Mouse (Mus musculus) heart, embryonic 13.5 days (tissue): ENCODE data around the gene Ptms. TPM values are rescaled to one million over a fixed set of nuclear protein-coding genes. Genes with fewer than 3 reads are reported as not detected.

Experiments
- ATAC-seq: fragments of 200-750 bp; cut with Nextera tagmentation; 2 replicates; pipeline ENCODE4 v1.8.0; 2017; ENCODE audit warnings: moderate TSS enrichment; ENCODE audit not compliant: insufficient number of reproducible peaks, low FRiP score, low TSS enrichment; ENCODE audit errors: extremely low read depth
- H3K27ac ChIP-seq: fragments of 300-500 bp; sonication (generic); replicated peaks from 2 replicates; pipeline ENCODE4 v1.5.1; 2015; ENCODE audit warnings: moderate library complexity, mild to moderate bottlenecking, inconsistent platforms
- H3K27me3 ChIP-seq: fragments of 300-500 bp; sonication (generic); replicated peaks from 2 replicates; pipeline ENCODE4 v1.6.1; 2015; ENCODE audit warnings: mild to moderate bottlenecking, inconsistent platforms
- H3K36me3 ChIP-seq: fragments of 300-500 bp; sonication (generic); 2 replicates; pipeline ENCODE4 v1.6.1; 2015; ENCODE audit warnings: mild to moderate bottlenecking, inconsistent platforms
- H3K4me1 ChIP-seq: fragments of 300-500 bp; sonication (generic); 2 replicates; pipeline ENCODE4 v1.6.1; 2015; ENCODE audit warnings: inconsistent platforms
- H3K4me2 ChIP-seq: fragments of 300-500 bp; sonication (generic); 2 replicates; pipeline ENCODE4 v1.6.1; 2015; ENCODE audit warnings: inconsistent platforms, mild to moderate bottlenecking, moderate library complexity
- H3K4me3 ChIP-seq: fragments of 300-500 bp; sonication (generic); 2 replicates; pipeline ENCODE4 v1.5.1; 2015; ENCODE audit warnings: moderate library complexity, mild to moderate bottlenecking, inconsistent platforms
- H3K9ac ChIP-seq: fragments of 300-500 bp; sonication (generic); 2 replicates; pipeline ENCODE4 v1.6.1; 2015; ENCODE audit warnings: inconsistent platforms, mild to moderate bottlenecking, moderate library complexity
- H3K9me3 ChIP-seq: fragments of 300-500 bp; sonication (generic); 2 replicates; pipeline ENCODE4 v1.6.1; 2016; ENCODE audit warnings: inconsistent platforms
- WGBS: fragments of 180-500 bp; shearing (Covaris S2); methylation state at CpG from one replicate; pipeline ENCODE4 v1.1.7; 2015; ENCODE audit warnings: mixed read lengths; 5-methylcytosine and 5-hydroxymethylcytosine counted together
- polyA plus RNA-seq: library from polyadenylated mRNA; unstranded; fragments of >200 nt; fragmentation: Nextera tagmentation; extraction: Ambion mirVana; gene quantifications from 2 replicates; pipeline ENCODE4 v1.2.1, GENCODE M21; 2015

Gene Ptms
- polyA plus RNA-seq, 1 experiment from 2014 or later, result 233 TPM

- WGBS, result 89% methylated on average over 2 of the region's 2 CpGs
- no peak for ATAC-seq
Measured at GRCm38 (mm10) chr6:124953991-124954715, 34.2 kb upstream of the Ptms start.

GRCm38 (mm10) chr6:124943526-124943925 lies 23.6 kb upstream of the Ptms start:
- no peak overlapping the region for H3K9ac ChIP-seq

More at GRCm38 (mm10) chr6:124953991-124954715, 34.2 kb upstream of the Ptms start:
- Histone ChIP-seq H3K27ac (no peak overlapping the region), H3K4me3 (no peak overlapping the region), H3K27me3 (no peaks in the 10 kb centered on the region), H3K36me3 (peaks cover 49% of the 10 kb centered on the region), H3K4me2 (no peak overlapping the region), H3K9me3 (peaks cover 3% of the 10 kb centered on the region; the same call in 1 of the 2 replicates), H3K4me1 (no peaks in the 10 kb centered on the region), H3K9ac (no peak overlapping the region)

GRCm38 (mm10) chr6:124941679-124942078 lies 21.8 kb upstream of the Ptms start:
- WGBS, result 82% methylated on average over 1 of the region's 1 CpGs
- ATAC-seq, result no peak
- Histone ChIP-seq H3K36me3 (peaks cover 34% of the 10 kb centered on the region), H3K27me3 (no peaks in the 10 kb centered on the region), H3K4me3 (no peak overlapping the region), H3K9ac (no peak overlapping the region), H3K27ac (no peak overlapping the region), H3K4me2 (no peak overlapping the region), H3K4me1 (no peaks in the 10 kb centered on the region), H3K9me3 (no peaks in the 10 kb centered on the region)

More at GRCm38 (mm10) chr6:124943526-124943925, 23.6 kb upstream of the Ptms start:
- Histone ChIP-seq H3K4me2 (no peak overlapping the region), H3K27me3 (no peaks in the 10 kb centered on the region), H3K36me3 (peaks cover 15% of the 10 kb centered on the region), H3K9me3 (no peaks in the 10 kb centered on the region), H3K4me1 (no peaks in the 10 kb centered on the region), H3K27ac (no peak overlapping the region), H3K4me3 (no peak overlapping the region)
- 80% methylated on average over 3 of the region's 3 CpGs for WGBS
- ATAC-seq, result no peak

- WGBS, result 86% methylated on average over 7 of the region's 7 CpGs
- no peaks in the 10 kb centered on the region for H3K4me1 ChIP-seq
- H3K4me3 ChIP-seq, result no peak overlapping the region
- H3K27me3 ChIP-seq, result no peaks in the 10 kb centered on the region
- H3K9ac ChIP-seq, result no peak overlapping the region
- no peak overlapping the region for H3K27ac ChIP-seq
- no peak overlapping the region for H3K4me2 ChIP-seq
- H3K9me3 ChIP-seq, result no peaks in the 10 kb centered on the region
- ATAC-seq, result no peak
- peaks cover 65% of the 10 kb centered on the region for H3K36me3 ChIP-seq
Measured at GRCm38 (mm10) chr6:124938554-124938953, 18.7 kb upstream of the Ptms start.

GRCm38 (mm10) chr6:124937493-124937892 lies 17.6 kb upstream of the Ptms start:
- H3K4me2 ChIP-seq, result no peak overlapping the region
- H3K36me3 ChIP-seq, result peaks cover 74% of the 10 kb centered on the region
- H3K4me3 ChIP-seq, result no peak overlapping the region
- H3K27me3 ChIP-seq, result no peaks in the 10 kb centered on the region
- no peak for ATAC-seq
- H3K27ac ChIP-seq, result no peak overlapping the region
- WGBS, result 84% methylated on average over 2 of the region's 2 CpGs
- no peak overlapping the region for H3K9ac ChIP-seq
- H3K9me3 ChIP-seq, result no peaks in the 10 kb centered on the region
- H3K4me1 ChIP-seq, result peaks cover 6% of the 10 kb centered on the region

GRCm38 (mm10) chr6:124936681-124937080 lies 16.8 kb upstream of the Ptms start:
- Histone ChIP-seq H3K9me3 (no peaks in the 10 kb centered on the region), H3K36me3 (peaks cover 76% of the 10 kb centered on the region), H3K4me2 (no peak overlapping the region), H3K27ac (no peak overlapping the region), H3K27me3 (no peaks in the 10 kb centered on the region), H3K9ac (no peak overlapping the region), H3K4me3 (no peak overlapping the region), H3K4me1 (peaks cover 12% of the 10 kb centered on the region)
- ATAC-seq, result no peak
- WGBS, result 82% methylated on average over 1 of the region's 1 CpGs

- Histone ChIP-seq H3K9ac (no peak overlapping the region), H3K4me3 (no peak overlapping the region), H3K36me3 (peaks cover 72% of the 10 kb centered on the region), H3K27ac (no peak overlapping the region), H3K4me1 (peaks cover 22% of the 10 kb centered on the region), H3K4me2 (no peak overlapping the region), H3K27me3 (no peaks in the 10 kb centered on the region), H3K9me3 (no peaks in the 10 kb centered on the region)
- 88% methylated on average over 7 of the region's 7 CpGs for WGBS
- ATAC-seq, result no peak
Measured at GRCm38 (mm10) chr6:124934670-124935069, 14.8 kb upstream of the Ptms start.

- Histone ChIP-seq H3K4me3 (peak overlapping the region; percentile 94; the same call in 1 of the 2 replicates), H3K4me1 (peaks cover 22% of the 10 kb centered on the region), H3K27me3 (no peaks in the 10 kb centered on the region), H3K36me3 (peaks cover 57% of the 10 kb centered on the region), H3K27ac (no peak overlapping the region), H3K9ac (no peak overlapping the region), H3K9me3 (no peaks in the 10 kb centered on the region), H3K4me2 (peak overlapping the region; percentile 96)
- no peak for ATAC-seq
- WGBS, result 87% methylated on average over 3 of the region's 3 CpGs
Measured at GRCm38 (mm10) chr6:124933127-124933526, 13.2 kb upstream of the Ptms start.

GRCm38 (mm10) chr6:124932314-124932695 lies 12.4 kb upstream of the Ptms start:
- Histone ChIP-seq H3K4me1 (peaks cover 22% of the 10 kb centered on the region), H3K27ac (peak overlapping the region; percentile 98), H3K27me3 (no peaks in the 10 kb centered on the region), H3K36me3 (peaks cover 49% of the 10 kb centered on the region), H3K9ac (peak overlapping the region; percentile 99), H3K9me3 (no peaks in the 10 kb centered on the region), H3K4me3 (peak overlapping the region; percentile 94), H3K4me2 (peak overlapping the region; percentile 96)
- no peak for ATAC-seq
- 42% methylated on average over 12 of the region's 12 CpGs for WGBS

GRCm38 (mm10) chr6:124931525-124932313 lies 11.8 kb upstream of the Ptms start:
- Histone ChIP-seq H3K4me1 (peaks cover 22% of the 10 kb centered on the region), H3K27ac (peak overlapping the region; percentile 98), H3K9ac (peak overlapping the region; percentile 99), H3K4me2 (peak overlapping the region; percentile 96), H3K4me3 (peak overlapping the region; percentile 94), H3K9me3 (no peaks in the 10 kb centered on the region), H3K36me3 (peaks cover 43% of the 10 kb centered on the region), H3K27me3 (no peaks in the 10 kb centered on the region)
- 2% methylated on average over 47 of the region's 48 CpGs for WGBS
- no peak for ATAC-seq

- H3K9me3 ChIP-seq, result no peaks in the 10 kb centered on the region
- peak within 1 kb of the TSS; percentile 98 for H3K27ac ChIP-seq
- peak within 1 kb of the TSS; percentile 94 for H3K4me3 ChIP-seq
- H3K27me3 ChIP-seq, result no peaks in the 10 kb centered on the region
- WGBS, result under 1% methylated on average over 55 of the region's 64 CpGs
- ATAC-seq, result peak; percentile 88
- peaks cover 29% of the 10 kb centered on the region for H3K4me1 ChIP-seq
- H3K9ac ChIP-seq, result peak within 1 kb of the TSS; percentile 99
- peaks cover 35% of the 10 kb centered on the region for H3K36me3 ChIP-seq
- H3K4me2 ChIP-seq, result peak within 1 kb of the TSS; percentile 96
Measured at GRCm38 (mm10) chr6:124930754-124931524, 11.0 kb upstream of the Ptms start, which contains the start of gene Mlf2. Gene Mlf2 (plus strand): TSS chr6:124931386.
